Mouse (Mus musculus) MEL (cell line): Measurements from ENCODE around the gene Ston2. TPM values are rescaled to one million over a fixed set of nuclear protein-coding genes. Genes with fewer than 3 reads are reported as not detected.

Experiments used
- DNase-seq: peaks from one replicate; pipeline ENCODE4 v3.0.0; 2011; ENCODE audit warnings: low read depth, low spot score
- H3K27ac ChIP-seq: 2 replicates; pipeline ENCODE4 v1.5.1; 2012; ENCODE audit warnings: low read depth, mild to moderate bottlenecking, control low read depth, low read length, moderate library complexity; ENCODE audit not compliant: control insufficient read depth
- H3K27me3 ChIP-seq, 2 experiments: fragments of 150-350 bp in 1 of 2; sonication (generic) in 1 of 2; 2 replicates each; pipeline ENCODE4 v1.6.1; 2012; ENCODE audit warnings: low read length in 2 of 2, mild to moderate bottlenecking in 2 of 2, improper control_type of control experiment in 1 of 2, moderate library complexity in 1 of 2; ENCODE audit not compliant: insufficient read depth in 2 of 2, control insufficient read depth in 1 of 2
- H3K36me3 ChIP-seq, 2 experiments: 2 replicates each; pipeline ENCODE4 v1.6.1; 2012 to 2014; ENCODE audit warnings: low read length in 2 of 2, improper control_type of control experiment in 1 of 2, inconsistent platforms in 1 of 2, mild to moderate bottlenecking in 1 of 2; ENCODE audit not compliant: insufficient read depth in 2 of 2, control insufficient read depth in 1 of 2
- H3K4me1 ChIP-seq, 2 experiments: fragments of 150-350 bp in 1 of 2; sonication (generic) in 1 of 2; 2 replicates each; pipeline ENCODE4 v1.6.1; 2012; ENCODE audit warnings: low read length in 2 of 2, improper control_type of control experiment in 1 of 2, mild to moderate bottlenecking in 1 of 2; ENCODE audit not compliant: insufficient read depth in 2 of 2, control insufficient read depth in 1 of 2
- H3K4me3 ChIP-seq, 2 experiments: fragments of 150-350 bp in 1 of 2; sonication (generic) in 1 of 2; 2 replicates each; pipeline ENCODE4 v1.5.1; 2012; ENCODE audit warnings: low read depth in 2 of 2, low read length in 2 of 2, mild to moderate bottlenecking in 2 of 2, moderate library complexity in 2 of 2, control low read depth in 1 of 2, improper control_type of control experiment in 1 of 2; ENCODE audit not compliant: control insufficient read depth in 1 of 2, insufficient read depth in 1 of 2
- H3K79me2 ChIP-seq: 2 replicates; pipeline ENCODE4 v1.6.1; 2012; ENCODE audit warnings: mild to moderate bottlenecking, low read length, moderate library complexity; ENCODE audit not compliant: control insufficient read depth, poor library complexity, insufficient read depth
- H3K9ac ChIP-seq: 2 replicates; pipeline ENCODE4 v1.6.1; 2012; ENCODE audit warnings: low read depth, mild to moderate bottlenecking, control low read depth, low read length, moderate library complexity; ENCODE audit not compliant: control insufficient read depth, poor library complexity, severe bottlenecking
- H3K9me3 ChIP-seq: fragments of 150-350 bp; sonication (generic); replicated peaks from 2 replicates; pipeline ENCODE4 v1.6.1; 2012; ENCODE audit warnings: mild to moderate bottlenecking, low read length, improper control_type of control experiment, moderate library complexity; ENCODE audit not compliant: insufficient read depth
- BHLHE40 ChIP-seq: IDR thresholded peaks from 2 replicates; pipeline ENCODE4 v1.6.1; 2012; ENCODE audit warnings: low read depth, mild to moderate bottlenecking, inconsistent platforms, low read length, improper control_type of control experiment, borderline replicate concordance
- CHD1 ChIP-seq: IDR thresholded peaks from 2 replicates; pipeline ENCODE4 v1.6.1; 2012; ENCODE audit warnings: low read depth, mild to moderate bottlenecking, inconsistent platforms, low read length, improper control_type of control experiment
- E2F4 ChIP-seq: IDR thresholded peaks from 2 replicates; pipeline ENCODE4 v1.6.1; 2011; ENCODE audit warnings: low read depth, low read length, improper control_type of control experiment, borderline replicate concordance
- ELF1 ChIP-seq: IDR thresholded peaks from 2 replicates; pipeline ENCODE4 v1.6.1; 2014; ENCODE audit warnings: low read depth, mild to moderate bottlenecking, inconsistent platforms, low read length, improper control_type of control experiment, moderate library complexity
- EP300 ChIP-seq, 2 experiments: IDR thresholded peaks; 2 replicates each; pipeline ENCODE4 v1.6.1; 2011; ENCODE audit warnings: improper control_type of control experiment in 2 of 2, low read length in 2 of 2, low read depth in 1 of 2, mild to moderate bottlenecking in 1 of 2
- GABPA ChIP-seq: IDR thresholded peaks from 2 replicates; pipeline ENCODE4 v1.6.1; 2012; ENCODE audit warnings: low read depth, mild to moderate bottlenecking, inconsistent platforms, low read length, improper control_type of control experiment, moderate library complexity
- HCFC1 ChIP-seq: IDR thresholded peaks from 2 replicates; pipeline ENCODE4 v1.6.1; 2012; ENCODE audit warnings: low read depth, mild to moderate bottlenecking, inconsistent platforms, low read length, improper control_type of control experiment, moderate library complexity
- KAT2A ChIP-seq: conservative IDR thresholded peaks from 2 replicates; pipeline ENCODE4 v1.6.1; 2012; ENCODE audit warnings: low read depth, low read length, improper control_type of control experiment, inconsistent platforms
- MAFK ChIP-seq: IDR thresholded peaks from 2 replicates; pipeline ENCODE4 v1.6.1; 2011; ENCODE audit warnings: low read depth, mild to moderate bottlenecking, low read length, improper control_type of control experiment, borderline replicate concordance
- MAX ChIP-seq: IDR thresholded peaks from 2 replicates; pipeline ENCODE4 v1.6.1; 2011; ENCODE audit warnings: low read length, improper control_type of control experiment
- MAZ ChIP-seq: IDR thresholded peaks from 2 replicates; pipeline ENCODE4 v1.6.1; 2012; ENCODE audit warnings: low read depth, mild to moderate bottlenecking, inconsistent platforms, low read length, improper control_type of control experiment
- MXI1 ChIP-seq: IDR thresholded peaks from 2 replicates; pipeline ENCODE4 v1.6.1; 2011; ENCODE audit warnings: mild to moderate bottlenecking, low read depth, low read length, improper control_type of control experiment
- MYB ChIP-seq: IDR thresholded peaks from 2 replicates; pipeline ENCODE4 v1.6.1; 2011; ENCODE audit warnings: mild to moderate bottlenecking, low read depth, low read length, improper control_type of control experiment
- NELFE ChIP-seq: IDR thresholded peaks from 2 replicates; pipeline ENCODE4 v1.6.1; 2011; ENCODE audit warnings: low read depth, low read length, improper control_type of control experiment
- POLR2A ChIP-seq, 2 experiments: IDR thresholded peaks; 2 replicates each; pipeline ENCODE4 v1.6.1; 2011 to 2012; ENCODE audit warnings: low read length in 2 of 2, mild to moderate bottlenecking in 2 of 2, control low read depth in 1 of 2, improper control_type of control experiment in 1 of 2, low read depth in 1 of 2, moderate library complexity in 1 of 2; ENCODE audit not compliant: control insufficient read depth in 1 of 2, insufficient read depth in 1 of 2, poor library complexity in 1 of 2
- TCF12 ChIP-seq: IDR thresholded peaks from 2 replicates; pipeline ENCODE4 v1.6.1; 2014; ENCODE audit warnings: low read depth, mild to moderate bottlenecking, inconsistent platforms, low read length, improper control_type of control experiment, moderate library complexity
- ZC3H11A ChIP-seq: IDR thresholded peaks from 2 replicates; pipeline ENCODE4 v1.6.1; 2012; ENCODE audit warnings: low read depth, mild to moderate bottlenecking, inconsistent platforms, low read length, improper control_type of control experiment
- ZKSCAN1 ChIP-seq: IDR thresholded peaks from 2 replicates; pipeline ENCODE4 v1.6.1; 2012; ENCODE audit warnings: low read depth, mild to moderate bottlenecking, inconsistent platforms, low read length, improper control_type of control experiment, moderate library complexity
- polyA plus RNA-seq, 2 experiments: library from polyadenylated mRNA; stranded (reverse) in 1 of 2; unstranded in 1 of 2; fragments of >175 nt in 1 of 2; fragments of >200 nt in 1 of 2; gene quantifications; 2 replicates each; pipeline versions ENCODE4 v1.2.1 to v1.2.4; 2012; ENCODE audit warnings: low replicate concordance in 2 of 2, low read depth in 1 of 2; ENCODE audit not compliant: insufficient read length in 2 of 2, insufficient read depth in 1 of 2, missing spikeins in 1 of 2
- total RNA-seq: library from RNA; depleted of rRNA; stranded (reverse); fragments of 300-350 nt; gene quantifications from 2 replicates; pipeline ENCODE4 v1.2.3, GENCODE M21; 2012

Gene Ston2
- total and polyA plus RNA-seq, 3 experiments, result not detected

DNA sequence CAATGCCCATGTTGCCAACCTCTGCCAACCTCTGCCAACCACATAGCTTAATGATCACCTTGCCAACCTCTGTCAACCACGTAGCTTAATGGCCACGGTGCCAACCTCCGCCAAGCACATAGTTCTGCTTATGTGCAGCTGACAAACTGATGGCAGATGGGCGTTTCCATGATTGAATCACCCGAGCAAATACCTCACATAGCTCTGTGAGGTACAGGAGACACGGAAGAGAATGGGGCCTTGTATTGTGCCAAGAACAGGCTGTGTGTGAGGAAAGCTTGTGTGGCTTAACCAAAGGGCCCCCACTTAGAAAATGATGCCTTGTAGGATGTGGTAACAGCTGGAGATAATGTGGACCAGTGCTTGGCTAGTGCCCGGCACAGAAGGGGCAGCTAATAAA is 120.4 kb downstream of the Ston2 start:
- Histone ChIP-seq H3K9ac (no peak overlapping the region), H3K27ac (no peak overlapping the region), H3K4me3 (no peak overlapping the region), H3K36me3 (no peaks in the 10 kb centered on the region), H3K27me3 (no peaks in the 10 kb centered on the region), H3K9me3 (no peaks in the 10 kb centered on the region), H3K4me1 (no peaks in the 10 kb centered on the region), H3K79me2 (no peaks in the 10 kb centered on the region)
- DNase-seq, result no peak
- no peak for TF ChIP-seq GABPA
- TF ChIP-seq MAZ, result no peak
- no peak for TF ChIP-seq ZKSCAN1
- no peak for TF ChIP-seq CHD1
- TF ChIP-seq HCFC1, result no peak
- TF ChIP-seq E2F4, result no peak
- no peak for TF ChIP-seq MXI1
- TF ChIP-seq MAFK, result no peak
- no peak for TF ChIP-seq ELF1
- no peak for TF ChIP-seq TCF12
- no peak for TF ChIP-seq NELFE
- TF ChIP-seq POLR2A (IDR thresholded peaks at IDR 0.05; ENCODE audit: control insufficient read depth in 1 of 2, insufficient read depth in 1 of 2, low read depth in 1 of 2, low read length in 2 of 2, poor library complexity in 1 of 2), result no peak
- TF ChIP-seq EP300 (IDR thresholded peaks at IDR 0.05; ENCODE audit: low read depth in 1 of 2, low read length in 2 of 2), result no peak
- TF ChIP-seq BHLHE40, result no peak
- no peak for TF ChIP-seq MAX
- no peak for TF ChIP-seq KAT2A

DNA sequence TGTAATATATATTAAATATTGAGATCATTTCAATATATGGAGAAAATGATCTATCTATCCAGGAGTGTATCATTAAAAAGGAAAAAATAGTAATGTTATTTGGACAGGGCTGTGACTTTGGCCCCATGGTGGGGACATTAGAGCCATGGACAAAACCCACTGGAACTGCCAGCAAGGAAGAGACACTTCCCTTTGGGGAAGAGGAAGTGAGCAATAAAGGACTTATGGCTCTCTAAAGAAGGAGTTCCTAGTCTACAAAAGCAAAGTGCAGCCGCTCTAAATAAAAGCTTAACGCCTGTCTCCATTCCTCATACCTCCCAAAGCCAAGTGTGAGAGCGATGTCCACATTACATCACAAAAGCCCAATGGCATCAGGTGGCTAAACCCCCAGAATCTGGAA is 121.6 kb downstream of the Ston2 start:
- H3K4me1 ChIP-seq, result no peaks in the 10 kb centered on the region
- no peak overlapping the region for H3K9ac ChIP-seq
- no peak overlapping the region for H3K4me3 ChIP-seq
- no peaks in the 10 kb centered on the region for H3K36me3 ChIP-seq
- no peak overlapping the region for H3K27ac ChIP-seq
- no peaks in the 10 kb centered on the region for H3K79me2 ChIP-seq
- no peaks in the 10 kb centered on the region for H3K27me3 ChIP-seq
- no peak for TF ChIP-seq MYB
- no peak for TF ChIP-seq HCFC1
- no peak for TF ChIP-seq ZC3H11A
- H3K9me3 ChIP-seq, result no peaks in the 10 kb centered on the region
- DNase-seq, result no peak
